Mouse (Mus musculus): ENCODE measurements around the gene Dpp9. TPM values are rescaled to one million over a fixed set of nuclear protein-coding genes. Genes with fewer than 3 reads are reported as not detected.

The Dpp9 gene
- total RNA-seq, 2 experiments from 2014 or later: 35.6 to 41.6 TPM

DNA sequence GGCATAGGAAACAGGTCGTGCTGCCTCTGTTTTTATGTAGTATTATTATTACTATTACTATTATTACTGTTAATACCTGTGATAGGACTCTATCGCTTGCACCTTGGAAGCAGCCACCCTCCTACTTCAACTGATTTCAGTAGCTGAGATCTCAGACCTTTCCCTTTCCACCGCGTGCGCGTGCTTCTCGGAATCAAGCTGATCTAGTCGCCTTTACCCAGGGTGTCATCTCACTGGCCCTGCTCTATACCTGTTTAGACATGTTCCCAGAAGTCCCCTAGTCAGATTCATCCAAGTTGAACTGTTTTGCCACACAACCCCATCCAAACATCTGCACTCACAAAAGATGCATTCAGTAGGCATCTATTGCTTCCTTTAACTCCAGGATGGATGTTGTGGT, 14.7 kb upstream of the Dpp9 start:
- DNase-seq (ENCODE audit: low spot score): no peak

DNA sequence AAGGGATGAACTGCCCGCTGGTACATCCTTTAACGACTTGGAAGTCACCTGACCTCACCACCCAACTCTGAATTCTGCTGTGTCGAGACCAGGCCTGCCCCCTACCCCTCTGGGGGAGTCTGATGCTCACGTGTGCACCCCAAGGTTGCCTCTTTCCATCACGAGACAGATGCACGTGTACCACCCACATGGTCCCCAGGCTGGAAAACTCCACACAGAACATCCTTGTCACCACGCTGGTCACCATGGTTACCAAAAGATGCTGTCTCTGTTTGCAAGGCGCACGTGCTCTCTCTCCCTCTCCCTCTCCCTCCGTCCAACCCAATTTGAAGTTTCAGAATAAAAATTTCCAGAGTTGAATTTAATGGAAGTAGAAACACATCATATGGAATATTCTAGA, 11.2 kb upstream of the Dpp9 start:
- no peak for DNase-seq (ENCODE audit: low spot score)

DNA sequence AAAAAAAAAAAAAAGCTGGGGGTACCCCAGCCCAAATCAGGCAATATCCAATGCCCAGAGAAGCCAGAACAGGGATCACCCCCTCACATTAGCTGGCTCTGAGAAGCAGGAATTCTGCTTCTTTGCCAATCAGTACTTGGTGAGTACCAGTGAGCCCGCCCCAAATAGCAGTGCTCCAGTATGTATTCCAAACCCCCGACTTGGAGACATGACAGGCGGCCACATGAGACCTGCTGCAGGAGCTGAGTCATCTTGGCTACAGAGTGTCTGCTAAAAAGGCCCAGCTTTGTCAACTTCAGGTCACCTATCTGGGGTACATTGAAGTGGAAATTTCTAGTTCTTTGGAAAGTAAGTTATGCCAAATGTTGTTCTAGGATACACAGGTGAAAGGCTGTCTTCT, 7.9 kb upstream of the Dpp9 start:
- DNase-seq (ENCODE audit: low spot score): no peak

DNA sequence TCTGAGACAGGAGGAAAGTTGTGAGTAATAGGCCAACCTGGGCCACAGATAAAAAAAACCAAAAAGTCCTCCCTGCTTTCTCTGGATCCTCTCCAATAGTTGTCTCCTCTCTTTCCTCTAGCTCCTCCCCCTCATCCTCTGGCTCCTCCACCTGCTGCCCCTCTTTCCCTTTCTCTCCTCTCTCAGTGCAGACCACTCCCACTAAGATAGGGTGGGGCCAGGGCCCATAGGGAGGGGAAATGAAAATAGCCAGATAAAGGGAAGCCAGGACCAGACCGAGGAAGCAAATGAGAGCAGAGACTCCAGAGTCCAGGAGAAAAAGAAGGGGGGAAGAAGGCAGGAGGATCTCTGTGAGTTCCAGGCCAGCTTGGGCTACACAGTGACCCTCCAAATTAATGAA, 6.2 kb upstream of the Dpp9 start:
- no peak for DNase-seq (ENCODE audit: low spot score)

DNA sequence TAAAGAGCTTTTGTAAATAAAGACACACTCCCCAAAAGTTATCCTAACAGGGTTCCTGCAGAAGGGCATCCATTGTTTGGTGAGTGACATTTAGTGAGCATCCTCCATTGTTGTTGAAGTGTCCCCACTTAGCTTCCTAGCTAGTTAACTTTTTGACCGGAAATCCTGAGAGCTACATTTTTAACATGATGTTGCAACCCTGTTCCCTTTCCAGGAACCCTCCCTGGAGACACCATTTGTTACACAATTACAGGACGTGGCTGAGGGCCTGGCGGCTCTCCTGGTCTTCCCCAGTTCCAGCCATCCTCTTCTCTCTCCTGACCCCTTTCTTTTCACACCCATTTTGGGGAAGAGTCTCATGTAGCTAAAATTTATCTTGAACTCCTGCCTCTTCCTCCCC, 1.1 kb upstream of the Dpp9 start:
- peak; percentile 86 for DNase-seq (ENCODE audit: low spot score)

DNA sequence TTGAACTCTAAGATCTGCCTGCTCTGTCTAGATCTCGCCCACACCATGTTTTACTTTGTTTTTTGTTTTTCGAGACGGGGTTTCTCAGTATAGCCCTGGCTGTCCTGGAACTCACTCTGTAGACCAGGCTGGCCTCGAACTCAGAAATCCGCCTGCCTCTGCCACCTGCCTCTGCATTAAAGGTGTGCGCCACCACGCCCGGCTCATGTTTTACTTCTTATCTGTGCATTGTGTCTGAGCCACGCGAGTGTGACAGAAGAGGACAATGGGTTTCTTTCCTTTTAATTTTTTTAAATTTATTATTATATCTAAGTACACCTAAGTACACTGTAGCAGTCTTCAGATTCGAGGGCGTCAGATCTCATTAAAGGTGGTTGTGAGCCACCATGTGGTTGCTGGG, 546 bp upstream of the Dpp9 start:
- DNase-seq (ENCODE audit: low spot score): no peak

DNA sequence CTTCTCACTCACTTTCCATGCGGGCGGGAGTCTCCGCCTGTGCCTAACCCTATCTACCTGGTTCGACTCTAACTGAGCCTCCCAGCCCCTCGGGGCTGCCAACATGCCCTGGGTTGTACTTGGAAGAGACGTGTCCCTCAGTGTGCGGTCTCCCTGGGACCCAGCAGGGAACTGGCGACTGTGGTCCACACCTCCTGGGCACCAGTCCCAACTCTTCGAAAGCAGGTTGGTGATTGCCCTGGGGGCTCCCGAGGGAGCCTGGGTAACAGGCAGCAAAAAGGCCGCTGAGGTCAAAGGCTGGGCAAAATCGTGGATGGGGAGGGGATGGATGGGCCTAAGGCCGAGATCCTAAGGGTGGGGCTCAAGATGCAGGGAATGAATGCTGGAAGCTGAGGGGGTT, 1.0 kb downstream of the Dpp9 start:
- no peak for DNase-seq (ENCODE audit: low spot score)

DNA sequence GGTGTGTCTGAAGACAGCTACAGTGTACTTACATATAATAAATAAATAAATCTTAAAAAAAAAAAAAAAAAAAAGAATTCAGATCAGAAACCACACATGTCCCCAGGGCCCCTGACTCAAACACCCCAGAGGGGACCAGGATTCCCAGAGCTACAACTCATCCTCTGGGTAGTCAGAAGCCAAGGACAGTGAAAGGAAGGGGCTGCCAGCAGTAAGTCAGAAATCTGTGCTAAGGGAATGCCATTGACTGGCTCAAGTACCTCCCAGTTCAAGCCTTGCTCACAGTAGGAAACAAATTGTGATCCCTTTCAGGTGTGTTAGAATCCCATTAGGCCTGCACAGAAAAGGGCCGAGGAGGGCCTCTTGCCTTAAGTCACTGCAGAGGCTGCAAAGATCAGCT, 4.5 kb downstream of the Dpp9 start:
- DNase-seq (ENCODE audit: low spot score): no peak

DNA sequence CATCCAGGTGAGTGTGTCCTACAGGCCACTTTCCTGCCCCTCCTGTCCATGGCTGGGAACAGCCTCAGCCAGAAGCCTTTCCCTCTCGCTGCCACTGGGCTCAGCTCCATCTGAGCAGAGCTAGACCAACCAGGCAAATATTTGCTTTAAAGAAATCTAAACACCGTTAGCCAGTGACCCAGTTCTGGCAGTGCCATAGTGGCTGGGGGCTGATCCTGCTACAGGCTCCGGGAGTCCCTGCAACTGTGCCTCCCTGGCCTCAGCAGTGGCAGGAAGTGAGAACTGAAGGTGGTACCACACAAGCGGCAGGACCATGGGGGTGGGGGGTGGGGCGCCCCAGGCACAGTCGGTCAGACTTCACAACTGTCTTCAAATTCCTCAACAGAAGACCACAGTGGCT, 6.0 kb downstream of the Dpp9 start:
- no peak for DNase-seq (ENCODE audit: low spot score)

DNA sequence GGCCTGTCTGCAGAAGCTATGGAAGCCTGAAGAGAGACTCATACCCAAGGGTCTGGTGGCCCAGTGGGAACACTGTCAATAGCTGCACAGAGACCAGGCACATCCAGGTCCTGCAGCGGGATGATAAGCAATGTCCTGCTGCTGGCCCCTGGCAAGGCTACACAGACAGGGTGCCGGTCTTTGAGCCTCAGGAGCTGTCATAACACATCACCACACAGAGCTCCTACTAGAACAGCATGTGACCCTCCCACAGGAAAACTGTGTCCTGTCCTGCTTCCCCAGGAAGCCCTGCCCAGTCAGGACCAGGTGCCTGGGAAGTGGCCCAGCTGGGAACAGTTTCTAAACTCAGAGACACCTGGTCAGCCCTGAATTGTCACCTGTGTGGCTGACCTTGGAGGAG, 7.6 kb downstream of the Dpp9 start:
- DNase-seq (ENCODE audit: low spot score): no peak

DNA sequence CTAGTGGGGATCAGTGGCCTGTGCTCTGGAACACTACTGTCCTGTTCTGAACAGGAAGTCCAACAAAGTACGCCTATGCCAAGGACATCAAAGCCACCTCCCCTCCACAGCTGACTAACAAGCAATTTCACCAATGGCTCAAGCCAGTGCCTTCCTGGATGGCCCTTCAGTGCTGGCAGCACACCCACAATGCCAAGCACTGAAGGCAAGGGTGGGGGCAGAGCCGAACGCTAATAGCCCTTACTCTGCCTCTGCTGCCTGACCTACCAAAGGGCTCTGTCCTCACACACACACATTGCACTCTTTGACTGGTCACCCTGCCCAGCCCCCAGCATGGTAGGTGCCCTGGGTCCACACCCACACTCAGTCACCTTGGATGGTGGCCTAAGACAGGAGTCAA, 9.9 kb downstream of the Dpp9 start:
- DNase-seq (ENCODE audit: low spot score): no peak

DNA sequence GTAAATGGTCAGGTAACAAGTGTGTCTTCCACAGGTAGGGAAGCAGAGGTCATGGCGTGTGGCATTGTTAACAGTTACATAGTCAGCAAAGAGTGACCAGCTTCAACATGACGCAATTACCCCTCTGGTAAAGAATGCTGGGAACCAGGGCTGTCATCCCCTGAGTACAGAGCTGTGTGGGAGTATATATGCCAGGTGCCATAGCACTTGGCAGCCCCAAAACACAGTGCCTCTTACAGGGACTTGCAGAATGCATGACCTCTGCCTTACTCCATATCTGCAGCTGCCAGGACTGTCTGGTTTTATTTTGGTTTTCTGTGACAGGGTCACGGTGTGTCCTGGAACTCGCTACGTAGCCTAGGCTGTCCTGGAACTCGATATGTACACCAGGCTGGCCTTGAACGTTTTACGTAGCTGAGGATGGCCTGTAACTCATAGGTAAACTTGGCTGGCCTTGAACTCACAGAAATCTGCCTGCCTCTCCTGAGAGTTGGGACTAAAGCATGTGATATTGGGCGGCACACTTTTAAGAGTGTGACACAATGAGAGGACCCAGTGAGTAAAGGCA, 10.7 kb downstream of the Dpp9 start:
- no peak for DNase-seq (ENCODE audit: low spot score)

DNA sequence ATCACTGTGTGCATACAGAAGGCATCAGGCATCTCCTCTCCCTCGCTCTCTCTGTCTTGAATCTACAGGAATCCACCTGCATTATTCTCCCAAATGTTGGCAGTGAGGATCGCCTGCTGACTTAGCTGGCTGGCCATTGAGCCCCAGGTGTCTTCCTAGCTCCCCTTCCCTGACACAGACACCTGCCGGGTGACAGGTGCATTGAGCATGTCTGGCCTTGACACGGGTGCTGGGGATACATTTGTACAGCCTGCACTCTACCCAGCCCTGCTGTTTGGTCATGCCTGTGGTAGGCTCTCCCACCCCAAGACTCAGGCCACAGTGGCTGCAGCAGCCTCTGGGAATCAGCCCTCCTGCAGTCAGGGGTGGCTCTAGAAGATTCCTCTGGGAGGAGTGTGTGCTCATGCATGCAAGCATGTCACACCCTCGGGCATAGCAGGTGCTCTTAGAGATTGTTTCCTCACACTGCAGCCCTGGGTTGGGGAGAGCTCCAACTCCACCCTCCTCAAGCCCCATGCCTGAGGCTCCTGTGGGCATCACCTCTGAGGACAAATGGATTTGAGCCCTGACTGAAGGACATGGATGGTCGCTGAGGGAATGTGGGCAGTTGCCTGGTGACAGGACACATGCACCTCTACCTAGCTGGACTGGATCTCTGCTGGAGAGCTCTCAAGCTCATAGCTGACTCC, 11.6 kb downstream of the Dpp9 start:
- no peak for DNase-seq (ENCODE audit: low spot score)

DNA sequence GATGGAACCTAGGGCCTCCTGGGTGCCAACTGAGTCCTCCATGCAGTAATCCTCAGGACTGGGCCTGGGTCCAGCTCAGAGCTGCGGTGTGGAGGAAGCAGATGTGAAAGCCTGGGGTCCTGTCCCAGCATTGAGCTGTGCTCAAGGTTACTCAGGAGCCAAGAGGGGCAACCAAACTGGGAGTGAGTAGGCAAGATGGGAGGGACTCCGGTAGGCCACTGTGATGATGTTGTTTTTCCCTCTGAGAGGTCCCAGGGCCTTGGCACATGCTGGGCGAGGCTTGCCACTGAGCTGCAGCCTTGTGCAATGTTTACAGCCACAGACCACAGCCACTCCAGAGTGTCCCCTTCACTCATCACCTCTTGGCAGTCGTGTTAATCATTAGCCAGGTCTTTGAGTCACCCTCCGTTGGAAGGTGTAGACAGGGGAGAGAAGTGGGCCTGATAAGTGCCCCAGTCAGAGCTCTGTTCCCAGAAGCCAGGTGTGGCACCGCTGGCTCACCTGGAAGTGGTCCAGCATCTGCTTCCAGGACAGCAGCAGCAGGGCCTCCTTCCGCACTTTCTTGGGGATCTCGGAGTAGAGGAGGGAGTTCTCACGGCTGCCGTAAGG, 12.3 kb downstream of the Dpp9 start:
- DNase-seq (ENCODE audit: low spot score): no peak

DNA sequence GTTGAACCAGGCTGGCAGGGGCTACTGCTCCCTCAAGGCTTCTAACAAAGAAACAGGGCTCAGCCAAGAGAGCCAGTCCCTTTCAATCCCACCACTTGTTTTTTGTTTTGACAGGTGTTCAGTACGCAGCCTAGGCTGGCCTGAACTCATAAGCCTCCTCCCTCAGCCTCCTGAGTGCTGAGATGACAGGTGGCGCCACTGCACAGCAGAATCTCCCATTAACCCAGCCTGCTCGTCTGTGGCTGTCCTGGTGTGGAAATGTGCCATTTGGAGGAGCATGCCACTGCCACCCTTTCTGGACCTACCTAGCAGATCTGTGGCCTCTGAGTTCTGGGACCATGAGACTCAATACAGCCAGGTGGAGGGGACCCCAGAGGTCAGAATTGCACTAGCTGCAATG, 15.0 kb downstream of the Dpp9 start:
- DNase-seq (ENCODE audit: low spot score): no peak

DNA sequence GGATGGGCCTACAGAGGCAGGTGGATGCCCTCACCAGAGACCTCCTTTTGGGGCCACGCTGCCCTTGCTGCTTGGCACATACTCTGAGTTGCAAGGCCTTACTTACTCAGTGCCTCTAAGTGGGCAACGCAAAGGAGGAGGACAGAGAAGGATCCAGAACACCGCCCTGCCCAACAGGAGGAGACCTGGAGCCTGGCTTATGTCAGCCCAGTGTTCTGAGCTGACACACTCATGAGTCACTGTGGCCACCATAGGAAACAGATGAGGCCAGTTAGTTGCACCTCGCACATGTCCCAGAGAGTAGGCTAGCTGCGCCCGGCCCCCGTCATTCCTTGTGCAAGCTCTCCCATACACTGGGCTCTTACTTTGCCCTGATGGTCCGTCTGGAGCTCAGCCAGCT, 16.2 kb downstream of the Dpp9 start:
- DNase-seq (ENCODE audit: low spot score): no peak

DNA sequence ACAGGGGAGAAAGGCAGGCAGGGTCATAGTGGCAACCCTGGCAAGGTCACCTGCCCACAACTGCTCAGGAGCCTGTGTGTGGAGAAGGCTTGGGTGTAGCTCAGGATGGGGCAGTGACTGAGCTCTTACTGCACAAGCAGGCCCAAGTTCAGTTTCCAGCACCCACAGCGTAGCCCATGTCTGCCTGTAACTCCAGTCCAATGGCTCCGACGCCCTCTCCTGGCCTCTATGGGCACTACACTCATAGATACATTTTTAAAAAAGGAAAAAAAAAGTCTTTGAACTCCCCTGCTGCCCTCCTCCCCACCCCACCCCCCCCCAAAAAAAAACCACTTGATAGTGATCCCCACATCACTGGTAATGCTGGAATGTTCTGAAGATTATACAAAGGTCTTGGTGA, 17.1 kb downstream of the Dpp9 start:
- no peak for DNase-seq (ENCODE audit: low spot score)

DNA sequence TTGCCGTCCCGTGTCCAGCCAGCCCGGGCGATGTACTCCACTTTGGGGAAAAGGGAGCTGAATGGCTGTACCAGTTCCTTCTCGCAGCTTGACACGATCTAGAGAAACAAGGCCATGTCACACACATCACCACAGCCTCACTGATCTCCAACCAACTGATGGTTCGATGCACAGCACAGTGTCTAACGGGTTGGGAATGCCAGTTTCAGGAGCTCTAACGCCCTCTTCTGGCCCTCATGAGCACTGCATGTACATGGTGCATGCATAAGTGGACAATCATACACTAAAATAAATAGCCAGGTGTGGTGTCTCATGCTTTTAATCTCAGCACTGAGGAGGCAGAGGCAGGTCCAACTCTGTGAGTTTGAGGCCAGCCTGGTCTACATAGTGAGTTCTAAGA, 18.1 kb downstream of the Dpp9 start:
- no peak for DNase-seq (ENCODE audit: low spot score)

DNA sequence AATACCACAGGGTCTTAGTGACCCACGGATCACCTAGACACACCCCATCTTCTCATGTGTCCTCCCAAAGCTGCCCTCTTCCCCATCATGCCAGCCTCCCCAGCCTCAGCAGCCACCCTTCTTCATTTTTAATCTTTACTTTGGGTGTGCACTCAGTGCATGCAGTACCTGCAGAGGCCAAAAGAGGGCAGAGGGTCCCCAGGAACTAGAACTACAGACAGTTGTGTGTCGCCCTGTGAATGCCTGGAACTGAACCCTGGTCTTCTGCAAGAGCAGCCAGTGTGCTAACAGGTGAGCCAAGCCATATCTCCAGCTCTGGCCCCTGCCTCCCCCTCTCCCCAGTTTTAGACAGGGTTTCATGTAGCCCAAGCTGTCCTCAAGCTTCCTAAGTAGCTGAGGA, 21.8 kb downstream of the Dpp9 start:
- no peak for DNase-seq (ENCODE audit: low spot score)

DNA sequence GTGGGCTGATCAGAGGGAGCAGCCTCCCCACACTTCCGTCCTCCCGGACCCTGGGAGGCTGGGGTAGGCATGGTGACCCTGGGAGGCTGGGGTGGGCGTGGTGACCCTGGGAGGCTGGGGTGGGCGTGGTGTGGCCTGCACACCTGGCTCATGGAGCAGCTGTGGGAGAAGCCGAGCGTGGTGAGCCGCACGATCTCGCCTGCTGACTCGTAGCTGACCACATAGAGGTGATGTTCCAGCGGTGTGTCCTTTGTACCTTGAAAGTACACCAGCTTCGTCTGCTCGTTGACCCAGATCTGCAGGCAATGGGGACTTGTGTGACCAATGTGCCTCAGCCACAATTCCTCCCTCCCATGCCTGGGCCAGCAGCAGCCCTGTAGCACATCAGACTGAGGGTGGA, 23.9 kb downstream of the Dpp9 start:
- no peak for DNase-seq (ENCODE audit: low spot score)

DNA sequence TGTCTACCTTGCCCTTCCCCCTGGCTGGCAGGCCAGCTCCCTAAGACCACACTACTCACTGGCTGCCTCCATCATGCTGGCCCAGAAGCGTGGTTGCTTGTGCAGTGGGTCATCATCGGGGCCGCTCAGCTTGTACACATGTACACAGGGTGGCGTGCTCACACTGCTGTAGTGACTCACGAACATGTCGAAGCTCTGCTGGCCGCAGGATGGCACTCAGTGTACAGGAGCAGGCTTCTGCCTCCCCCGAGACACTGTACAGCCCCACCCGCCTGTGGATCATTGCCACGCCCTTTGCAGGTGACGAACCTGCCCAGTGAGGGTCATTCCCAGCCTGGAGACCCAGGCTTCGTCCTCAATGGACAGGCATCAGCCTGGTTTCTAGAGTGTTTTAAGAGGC, 24.3 kb downstream of the Dpp9 start:
- DNase-seq (ENCODE audit: low spot score): no peak

DNA sequence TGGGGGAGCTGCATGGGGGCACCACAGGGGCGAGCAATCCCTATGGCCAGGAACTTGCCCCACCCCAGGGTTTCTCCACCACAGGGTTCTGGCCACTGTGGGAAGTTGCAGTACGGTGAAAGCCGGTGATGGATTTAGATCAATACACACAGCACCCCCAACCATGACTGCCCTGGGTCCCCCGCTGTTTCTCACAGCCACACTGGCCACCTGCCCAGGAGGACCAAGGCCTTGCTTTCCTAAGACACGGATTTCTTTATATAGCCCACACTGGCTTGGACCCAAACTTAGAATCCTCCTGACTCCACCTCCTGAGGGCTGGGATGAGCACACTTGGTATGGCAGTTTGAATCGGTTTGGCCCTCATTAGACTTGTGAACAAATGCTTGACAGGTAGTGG, 27.4 kb downstream of the Dpp9 start:
- no peak for DNase-seq (ENCODE audit: low spot score)
